Mouse (Mus musculus) liver, embryonic 16.5 days (tissue): ENCODE data around the gene Ano8. TPM values are rescaled to one million over a fixed set of nuclear protein-coding genes. Genes with fewer than 3 reads are reported as not detected.
A peak's percentile ranks its signal among the peaks of the same experiment; 100 is the strongest.

Source experiments
- ATAC-seq: fragments of 200-750 bp; cut with Nextera tagmentation; 2 replicates; pipeline ENCODE4 v1.8.0; 2017; ENCODE audit warnings: low read depth, mild to moderate bottlenecking, moderate number of reproducible peaks, moderate library complexity
- H3K27ac ChIP-seq: fragments of 300-500 bp; sonication (generic); 2 replicates; pipeline ENCODE4 v1.5.1; 2014; ENCODE audit warnings: mild to moderate bottlenecking, low read length
- H3K27me3 ChIP-seq: fragments of 300-500 bp; sonication (generic); 2 replicates; pipeline ENCODE4 v1.6.1; 2014; ENCODE audit warnings: low read depth, low read length, mixed read lengths; ENCODE audit not compliant: control insufficient read depth, insufficient read depth
- H3K36me3 ChIP-seq: fragments of 300-500 bp; sonication (generic); 2 replicates; pipeline ENCODE4 v1.6.1; 2014; ENCODE audit warnings: mild to moderate bottlenecking; ENCODE audit not compliant: control insufficient read depth, insufficient read depth
- H3K4me1 ChIP-seq: fragments of 300-500 bp; sonication (generic); 2 replicates; pipeline ENCODE4 v1.6.1; 2014; ENCODE audit warnings: low read depth, low read length, mixed read lengths; ENCODE audit not compliant: control insufficient read depth
- H3K4me2 ChIP-seq: fragments of 300-500 bp; sonication (generic); 2 replicates; pipeline ENCODE4 v1.6.1; 2014; ENCODE audit warnings: low read depth, low read length, mixed read lengths
- H3K4me3 ChIP-seq: fragments of 300-500 bp; sonication (generic); 2 replicates; pipeline ENCODE4 v1.5.1; 2014; ENCODE audit warnings: low read depth, mild to moderate bottlenecking, low read length
- H3K9ac ChIP-seq: fragments of 300-500 bp; sonication (generic); 2 replicates; pipeline ENCODE4 v1.6.1; 2014; ENCODE audit warnings: low read depth, low read length
- H3K9me3 ChIP-seq: fragments of 300-500 bp; sonication (generic); replicated peaks from 2 replicates; pipeline ENCODE4 v1.6.1; 2016; ENCODE audit warnings: low read length; ENCODE audit not compliant: control insufficient read depth
- WGBS: fragments of 180-500 bp; shearing (Covaris S2); extraction: QIAGEN DNeasy Blood & Tissue Kit; methylation state at CpG from one replicate; pipeline ENCODE4 v1.1.7; 2014; ENCODE audit not compliant: insufficient replicate concordance; 5-methylcytosine and 5-hydroxymethylcytosine counted together
- polyA plus RNA-seq: library from polyadenylated mRNA; unstranded; fragments of >200 nt; fragmentation: Nextera tagmentation; extraction: Ambion mirVana; gene quantifications from 2 replicates; pipeline ENCODE4 v1.2.1, GENCODE M21; 2015

Gene Ano8
- polyA plus RNA-seq, 1 experiment from 2014 or later = 0.14 TPM

DNA sequence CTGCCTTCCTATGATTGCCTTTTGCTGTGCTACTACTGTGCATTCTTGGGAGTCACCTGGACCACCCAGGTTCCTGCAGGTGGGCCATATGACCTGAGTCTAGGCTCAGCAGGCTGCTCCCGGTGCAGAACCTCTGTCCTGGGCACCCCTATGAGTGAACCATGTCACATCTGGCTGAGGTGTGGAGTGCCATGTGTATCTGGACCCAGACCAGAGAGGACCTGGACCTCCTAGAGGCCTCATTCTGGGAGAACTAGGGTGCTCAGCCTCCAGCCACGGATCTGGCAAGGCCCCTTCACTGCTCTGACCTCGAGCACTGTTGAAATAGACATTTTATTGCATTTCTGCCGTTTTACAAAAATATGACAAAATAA lies 10.1 kb downstream of the Ano8 start:
- Histone ChIP-seq H3K9ac (peak overlapping the region; percentile 63), H3K9me3 (no peaks in the 10 kb centered on the region), H3K4me1 (peaks cover 14% of the 10 kb centered on the region), H3K27ac (no peak overlapping the region), H3K4me3 (peak overlapping the region; percentile 66), H3K4me2 (peak overlapping the region; percentile 91), H3K36me3 (peaks cover 3% of the 10 kb centered on the region), H3K27me3 (no peaks in the 10 kb centered on the region)
- ATAC-seq = no peak
- 32% methylated on average over 4 of the region's 4 CpGs for WGBS

DNA sequence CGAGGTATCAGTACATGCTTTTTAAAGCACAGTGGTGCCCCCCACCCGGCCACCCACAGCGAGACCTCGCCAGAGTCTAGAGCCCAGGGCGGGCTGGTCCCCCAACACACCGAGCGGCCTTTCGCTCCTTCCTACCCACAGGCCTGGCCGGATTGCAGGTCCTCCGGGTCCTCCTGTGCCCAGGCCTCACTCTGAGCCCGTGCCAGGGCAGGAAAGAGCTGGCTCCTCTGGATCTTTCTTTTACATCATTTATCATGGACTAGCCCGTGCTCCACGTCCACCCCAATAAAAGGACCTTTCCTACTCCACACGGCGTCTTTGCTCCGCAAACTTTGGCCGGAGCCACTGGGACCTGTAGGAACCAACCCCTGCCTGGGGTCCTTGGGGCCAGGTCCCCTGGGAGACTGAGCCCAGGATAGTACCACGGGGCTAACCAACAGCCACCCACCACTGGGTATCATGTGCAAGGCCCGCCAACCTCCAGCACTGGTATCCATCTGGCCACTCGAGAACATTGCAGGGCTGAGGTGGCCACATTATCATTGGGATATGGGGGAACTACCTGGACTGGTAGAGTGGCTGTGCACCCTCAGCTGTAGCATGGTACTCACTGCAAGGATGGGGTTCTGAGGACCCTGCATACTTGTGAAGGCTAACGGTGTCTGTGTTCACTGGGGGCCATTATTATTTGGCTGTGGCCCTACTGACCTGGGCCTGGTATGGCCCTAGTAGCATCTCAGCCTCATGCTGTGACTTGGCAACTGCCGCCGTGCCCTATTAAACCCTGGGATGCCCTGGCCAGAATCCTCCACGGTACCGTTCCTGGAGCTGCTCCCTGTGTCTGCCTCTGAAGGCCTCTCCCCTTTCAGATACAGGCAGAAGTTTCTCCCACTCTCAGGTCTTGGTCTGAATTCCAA lies 10.7 kb downstream of the Ano8 start:
- Histone ChIP-seq H3K27ac (no peak overlapping the region), H3K4me3 (no peak overlapping the region), H3K36me3 (peaks cover 3% of the 10 kb centered on the region), H3K9me3 (no peaks in the 10 kb centered on the region), H3K4me1 (peaks cover 20% of the 10 kb centered on the region), H3K27me3 (no peaks in the 10 kb centered on the region), H3K9ac (no peak overlapping the region), H3K4me2 (no peak overlapping the region)
- 85% methylated on average over 25 of the region's 25 CpGs for WGBS
- ATAC-seq = no peak

DNA sequence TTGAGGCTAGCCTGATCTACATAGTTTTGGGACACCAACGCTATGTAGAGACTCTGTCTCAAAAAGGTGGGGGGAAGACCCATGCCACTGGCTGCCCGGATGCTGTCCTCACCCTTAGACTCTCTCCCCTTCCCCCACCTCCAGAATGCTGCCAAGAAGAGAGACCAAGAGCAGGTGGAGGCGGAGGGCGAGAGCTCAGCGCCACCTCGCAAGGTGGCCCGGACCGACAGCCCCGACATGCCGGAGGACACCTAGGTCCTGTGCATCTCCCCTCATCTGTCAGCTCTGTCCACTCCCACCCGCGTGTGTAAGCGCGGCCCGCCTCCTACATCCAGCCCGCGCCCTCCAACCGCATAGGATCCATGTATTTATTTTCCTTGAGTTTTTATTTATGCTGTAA lies 11.4 kb downstream of the Ano8 start:
- no peak overlapping the region for H3K27ac ChIP-seq
- no peaks in the 10 kb centered on the region for H3K9me3 ChIP-seq
- H3K9ac ChIP-seq = no peak overlapping the region
- peaks cover 25% of the 10 kb centered on the region for H3K4me1 ChIP-seq
- H3K4me2 ChIP-seq = no peak overlapping the region
- peaks cover 3% of the 10 kb centered on the region for H3K36me3 ChIP-seq
- no peak for ATAC-seq
- H3K27me3 ChIP-seq = no peaks in the 10 kb centered on the region
- WGBS = 85% methylated on average over 18 of the region's 18 CpGs
- no peak overlapping the region for H3K4me3 ChIP-seq

DNA sequence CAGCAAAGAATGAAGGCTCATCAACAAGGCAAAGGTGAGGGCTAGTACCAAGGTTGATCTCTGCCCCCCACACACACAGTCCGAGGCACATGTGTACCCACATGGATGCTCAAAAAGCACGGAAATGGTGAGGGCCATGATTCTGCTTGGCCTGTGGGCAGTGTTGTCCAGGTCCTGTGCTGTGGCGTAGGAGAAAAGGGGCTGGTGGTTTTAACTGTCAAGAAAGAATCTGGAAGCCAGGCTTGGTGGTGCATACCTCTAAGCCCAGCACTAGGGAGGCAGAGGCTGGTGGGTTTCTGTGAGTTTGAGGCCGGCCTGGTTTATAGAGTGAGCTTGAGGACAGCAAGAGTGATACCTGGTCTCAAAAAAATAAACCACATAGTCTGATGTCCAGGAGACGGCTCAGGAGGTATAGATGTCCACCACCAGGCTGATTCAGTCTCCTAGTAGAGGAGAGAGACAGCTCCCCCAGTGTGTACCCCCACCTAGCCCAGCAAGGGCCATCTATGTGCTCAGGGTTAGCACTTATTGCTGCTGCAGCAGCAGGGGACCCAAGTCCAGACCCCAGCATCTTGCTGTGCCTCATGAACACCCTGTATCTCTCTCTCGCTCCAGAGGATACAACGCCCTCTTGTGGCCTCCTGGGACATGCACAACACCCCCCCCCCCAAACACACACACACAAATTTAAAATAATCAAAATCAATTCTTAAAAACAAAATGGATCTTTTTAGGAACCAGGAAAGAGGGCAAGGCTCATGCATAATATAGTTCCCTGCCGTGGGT lies 13.0 kb downstream of the Ano8 start:
- peaks cover 3% of the 10 kb centered on the region for H3K36me3 ChIP-seq
- 84% methylated on average over 8 of the region's 8 CpGs for WGBS

DNA sequence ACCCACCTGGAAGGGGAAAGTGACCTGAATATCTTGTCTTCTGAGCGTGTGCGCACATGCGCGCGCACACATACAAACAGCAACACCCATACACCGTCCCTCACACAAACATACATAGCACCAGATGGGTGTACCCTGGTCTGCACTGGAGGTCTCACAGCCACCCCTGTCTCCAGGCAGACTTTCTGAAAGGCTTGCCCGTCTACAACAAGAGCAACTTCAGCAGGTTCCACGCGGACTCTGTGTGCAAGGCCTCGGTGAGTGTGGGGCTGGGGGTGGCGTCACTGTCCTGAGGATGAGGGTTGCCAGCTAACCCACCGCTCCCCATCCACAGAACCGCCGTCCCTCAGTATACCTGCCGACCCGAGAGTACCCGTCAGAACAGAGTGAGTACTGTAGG lies 13.9 kb downstream of the Ano8 start:
- Histone ChIP-seq H3K27ac (no peak overlapping the region), H3K4me3 (no peak overlapping the region), H3K4me1 (peaks cover 24% of the 10 kb centered on the region), H3K9me3 (no peaks in the 10 kb centered on the region), H3K27me3 (no peaks in the 10 kb centered on the region), H3K9ac (no peak overlapping the region), H3K4me2 (no peak overlapping the region), H3K36me3 (peaks cover 3% of the 10 kb centered on the region)
- 91% methylated on average over 17 of the region's 17 CpGs for WGBS
- no peak for ATAC-seq

More for the DNA sequence above, 13.0 kb downstream of the Ano8 start:
- no peak overlapping the region for H3K27ac ChIP-seq
- H3K9ac ChIP-seq = no peak overlapping the region
- H3K4me2 ChIP-seq = no peak overlapping the region
- no peaks in the 10 kb centered on the region for H3K27me3 ChIP-seq
- no peak overlapping the region for H3K4me3 ChIP-seq
- peaks cover 28% of the 10 kb centered on the region for H3K4me1 ChIP-seq
- no peaks in the 10 kb centered on the region for H3K9me3 ChIP-seq
- ATAC-seq = no peak

DNA sequence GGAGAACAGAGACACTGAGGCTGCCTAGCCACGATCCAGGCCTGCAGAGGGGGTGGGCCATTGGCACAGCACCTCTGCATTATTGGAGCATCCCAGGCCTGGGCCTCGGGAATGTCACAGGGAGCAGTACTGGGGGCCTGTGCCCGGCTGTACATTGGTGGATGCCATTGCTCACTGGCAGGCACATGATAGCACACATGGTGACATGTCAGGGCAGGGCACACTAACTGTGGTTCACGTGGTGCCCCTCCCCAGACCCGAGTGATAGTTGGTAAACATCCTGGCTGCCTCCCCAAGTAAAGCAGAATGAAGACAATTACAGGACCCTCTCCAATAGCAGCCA lies 14.9 kb downstream of the Ano8 start:
- peaks cover 22% of the 10 kb centered on the region for H3K4me1 ChIP-seq
- H3K9ac ChIP-seq = no peak overlapping the region
- H3K27me3 ChIP-seq = no peaks in the 10 kb centered on the region
- H3K4me2 ChIP-seq = no peak overlapping the region
- H3K27ac ChIP-seq = no peak overlapping the region
- 61% methylated on average over 5 of the region's 5 CpGs for WGBS
- ATAC-seq = no peak
- H3K4me3 ChIP-seq = no peak overlapping the region
- H3K36me3 ChIP-seq = peaks cover 3% of the 10 kb centered on the region
- no peaks in the 10 kb centered on the region for H3K9me3 ChIP-seq

DNA sequence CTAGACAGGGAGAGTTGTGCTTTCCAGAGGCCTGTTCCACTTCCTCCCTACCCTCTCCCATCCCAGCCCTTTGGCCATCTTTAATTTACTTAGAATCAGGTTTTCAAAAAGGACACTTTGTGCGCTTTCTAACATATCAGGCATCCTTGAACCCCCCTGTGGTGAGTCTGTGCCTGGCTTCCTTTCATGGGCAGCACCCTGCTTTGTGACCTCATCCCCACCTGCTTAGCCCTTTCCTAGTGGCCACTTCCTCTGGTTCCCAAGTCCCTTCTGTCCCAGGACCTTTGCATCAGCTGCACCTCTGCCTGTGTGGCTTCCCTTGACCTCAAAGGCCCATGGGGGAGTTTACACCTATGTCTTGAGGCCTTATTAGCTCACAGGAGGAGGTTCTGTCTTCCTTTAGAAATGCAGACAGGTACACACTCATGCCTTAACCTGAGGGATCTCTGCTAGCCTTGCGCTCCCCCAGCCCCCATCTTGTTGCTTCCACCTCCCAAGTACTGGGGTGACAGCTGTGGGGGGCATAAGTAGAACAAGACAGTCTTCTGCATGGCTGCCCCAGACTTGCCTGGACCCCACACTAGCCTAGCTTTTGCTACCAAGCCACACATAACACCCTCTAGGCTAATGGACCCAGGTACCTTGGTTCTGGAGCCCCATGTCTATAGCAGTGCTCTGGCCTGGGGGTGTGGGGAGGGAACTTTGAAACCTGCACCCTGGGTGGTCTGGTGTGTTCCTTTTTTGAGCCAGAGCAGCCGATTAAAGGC lies 15.4 kb downstream of the Ano8 start:
- H3K4me1 ChIP-seq = peaks cover 26% of the 10 kb centered on the region
- peaks cover 3% of the 10 kb centered on the region for H3K36me3 ChIP-seq
- no peak for ATAC-seq
- peak overlapping the region; percentile 93 for H3K4me3 ChIP-seq
- 83% methylated on average over 3 of the region's 3 CpGs for WGBS
- H3K27me3 ChIP-seq = no peaks in the 10 kb centered on the region
- H3K9me3 ChIP-seq = no peaks in the 10 kb centered on the region
- H3K27ac ChIP-seq = peak overlapping the region; percentile 70
- peak overlapping the region; percentile 97 for H3K4me2 ChIP-seq
- peak overlapping the region; percentile 91 for H3K9ac ChIP-seq

DNA sequence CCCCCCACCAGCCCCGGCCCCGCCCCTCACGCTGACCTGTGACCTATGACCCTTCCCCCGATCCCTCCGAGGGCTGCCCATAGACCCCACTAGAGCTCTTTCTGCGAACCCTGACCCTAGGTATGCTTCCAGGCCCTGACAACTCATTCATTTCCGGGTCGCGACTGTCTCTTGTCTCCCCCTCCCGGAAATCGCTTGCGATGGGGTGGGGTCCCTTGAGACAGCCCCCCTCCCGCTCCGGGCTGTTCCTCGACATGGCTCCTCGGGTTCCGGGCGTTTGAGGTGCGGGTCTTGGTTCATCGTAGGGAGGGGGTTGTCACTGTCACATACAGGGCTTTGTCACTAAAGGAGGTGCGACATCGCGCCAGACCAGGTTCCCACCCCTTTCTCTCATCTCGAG lies 16.4 kb downstream of the Ano8 start:
- peaks cover 3% of the 10 kb centered on the region for H3K36me3 ChIP-seq
- peak overlapping the region; percentile 91 for H3K9ac ChIP-seq
- WGBS = under 1% methylated on average over 24 of the region's 24 CpGs
- H3K9me3 ChIP-seq = no peaks in the 10 kb centered on the region
- H3K4me1 ChIP-seq = peaks cover 28% of the 10 kb centered on the region
- no peaks in the 10 kb centered on the region for H3K27me3 ChIP-seq
- no peak for ATAC-seq
- peak overlapping the region; percentile 97 for H3K4me2 ChIP-seq
- peak overlapping the region; percentile 70 for H3K27ac ChIP-seq
- peak overlapping the region; percentile 93 for H3K4me3 ChIP-seq
